Mouse (Mus musculus) right cerebral cortex, postnatal 4 days (tissue): ENCODE measurements around the gene Akip1.

Experiments used
- DNase-seq: peaks from one replicate; pipeline ENCODE4 v3.0.0-alpha.2; 2022

Gene Akip1

GRCm38 (mm10) chr7:109703190-109704015 is at the start of gene Akip1, which contains the start of gene St5:
Gene Akip1 (plus strand): TSS chr7:109703690.
Gene St5 (minus strand): TSS chr7:109703605.
- DNase-seq: peak; percentile 93

DNA sequence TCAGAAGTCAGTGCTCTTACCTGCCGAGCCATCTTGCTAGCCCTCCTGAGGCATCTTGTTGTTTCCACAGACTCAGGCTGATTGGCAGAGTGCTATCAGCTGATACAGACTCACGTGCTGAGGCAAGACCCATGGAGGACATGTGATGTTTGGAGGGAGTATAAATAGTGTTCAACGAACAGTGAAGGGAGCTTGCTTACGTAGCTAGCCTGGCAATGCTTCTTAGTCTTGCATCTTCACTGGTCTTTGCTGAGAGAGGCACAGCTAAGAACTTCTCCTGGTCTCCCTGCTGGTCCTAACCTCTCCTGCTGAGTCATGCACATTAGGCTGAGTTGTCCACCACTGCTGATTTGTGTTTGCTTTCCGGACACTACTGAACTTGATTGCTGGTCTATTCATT is 48.6 kb upstream of the Akip1 start:
- DNase-seq: no peak

DNA sequence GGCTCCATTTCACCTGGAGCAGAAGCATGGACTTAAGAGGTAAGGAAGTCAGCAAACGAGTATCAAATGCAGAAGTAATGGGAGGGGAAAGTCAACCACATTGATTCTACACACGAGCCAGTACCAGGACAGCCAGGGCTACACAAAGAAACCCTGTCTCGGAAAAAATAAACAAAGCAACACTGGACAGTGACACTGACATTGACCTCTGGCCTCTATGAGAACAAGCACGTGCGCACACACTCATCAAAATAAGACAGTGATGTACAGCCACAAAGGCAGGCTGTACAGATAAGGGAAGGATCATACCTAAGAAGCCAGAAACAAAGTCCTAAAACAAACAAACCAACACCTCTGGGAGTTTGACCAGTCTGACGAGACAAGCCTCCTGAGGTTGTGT is 45.6 kb upstream of the Akip1 start:
- DNase-seq: no peak

DNA sequence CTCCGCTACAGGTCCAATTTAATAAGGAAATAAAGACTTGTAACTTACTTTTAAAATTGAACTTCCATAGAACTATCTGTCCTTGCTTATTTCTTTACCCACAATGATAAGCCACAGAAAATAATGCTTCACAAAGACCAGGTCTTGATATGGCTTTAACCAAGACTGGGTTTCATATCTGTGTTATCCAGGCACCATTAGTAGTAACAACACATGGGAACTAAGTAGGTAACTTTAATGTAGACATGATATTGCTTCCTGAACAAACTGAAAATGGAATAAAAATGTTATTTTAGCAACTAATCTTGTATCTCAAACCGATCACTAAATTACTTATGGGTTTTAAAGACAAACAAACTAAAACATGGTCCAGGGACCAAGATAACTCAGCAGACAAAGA is 44.2 kb upstream of the Akip1 start:
- DNase-seq: no peak

DNA sequence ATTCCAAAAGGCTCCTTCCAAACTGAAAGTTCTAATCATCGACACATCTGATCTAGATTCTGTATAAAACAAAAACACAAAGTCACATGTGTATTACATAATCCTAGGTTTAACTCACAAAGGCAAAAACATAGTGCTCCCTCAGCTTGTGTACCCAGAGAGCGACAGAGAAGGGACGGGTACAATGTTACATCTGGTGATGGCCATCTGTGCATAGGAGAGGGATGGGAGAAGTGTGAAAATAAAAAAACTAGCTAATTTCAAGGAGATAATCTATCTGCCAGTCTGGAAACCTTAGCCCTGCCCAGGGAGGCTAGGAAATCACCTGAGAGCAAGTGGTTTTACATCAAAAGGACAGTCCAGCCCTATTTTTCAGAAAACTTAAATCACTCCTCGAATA is 40.9 kb upstream of the Akip1 start:
- no peak for DNase-seq

- DNase-seq: no peak
Measured at GRCm38 (mm10) chr7:109666664-109667063, 36.8 kb upstream of the Akip1 start.

DNA sequence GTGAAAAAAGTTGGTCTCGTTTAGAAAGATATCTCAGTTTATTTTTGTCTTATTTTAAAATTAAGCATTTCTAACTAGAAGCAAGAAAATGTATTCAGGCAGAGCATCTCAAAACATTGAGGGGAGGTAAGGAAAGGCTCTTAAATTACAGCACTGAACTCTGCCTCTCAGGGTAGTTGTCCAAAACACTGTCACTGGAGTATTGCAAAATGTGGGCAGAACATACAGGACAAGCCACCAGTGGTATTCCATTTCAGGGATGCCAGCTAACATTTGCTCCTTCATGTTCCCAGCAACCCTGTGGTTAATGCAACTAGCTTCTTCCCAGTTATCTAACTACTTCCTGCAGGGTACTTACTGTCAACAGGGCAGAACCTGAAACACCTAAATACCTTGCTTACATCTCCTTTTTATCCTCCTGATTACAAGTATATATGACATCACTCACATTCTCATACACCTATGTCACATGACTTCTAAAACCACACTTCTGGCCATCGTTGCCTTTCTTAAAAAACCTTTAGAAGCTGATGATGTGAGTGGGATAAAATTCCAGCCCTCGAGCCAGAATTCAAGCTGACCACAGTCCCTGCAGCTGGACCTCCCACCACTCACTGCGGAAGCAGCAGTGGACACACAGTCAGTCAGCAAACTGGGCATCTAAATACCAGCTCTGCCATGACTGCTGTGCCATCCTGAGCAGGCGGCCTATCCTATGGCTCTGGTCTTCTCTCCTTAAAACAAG is 33.9 kb upstream of the Akip1 start:
- no peak for DNase-seq

DNA sequence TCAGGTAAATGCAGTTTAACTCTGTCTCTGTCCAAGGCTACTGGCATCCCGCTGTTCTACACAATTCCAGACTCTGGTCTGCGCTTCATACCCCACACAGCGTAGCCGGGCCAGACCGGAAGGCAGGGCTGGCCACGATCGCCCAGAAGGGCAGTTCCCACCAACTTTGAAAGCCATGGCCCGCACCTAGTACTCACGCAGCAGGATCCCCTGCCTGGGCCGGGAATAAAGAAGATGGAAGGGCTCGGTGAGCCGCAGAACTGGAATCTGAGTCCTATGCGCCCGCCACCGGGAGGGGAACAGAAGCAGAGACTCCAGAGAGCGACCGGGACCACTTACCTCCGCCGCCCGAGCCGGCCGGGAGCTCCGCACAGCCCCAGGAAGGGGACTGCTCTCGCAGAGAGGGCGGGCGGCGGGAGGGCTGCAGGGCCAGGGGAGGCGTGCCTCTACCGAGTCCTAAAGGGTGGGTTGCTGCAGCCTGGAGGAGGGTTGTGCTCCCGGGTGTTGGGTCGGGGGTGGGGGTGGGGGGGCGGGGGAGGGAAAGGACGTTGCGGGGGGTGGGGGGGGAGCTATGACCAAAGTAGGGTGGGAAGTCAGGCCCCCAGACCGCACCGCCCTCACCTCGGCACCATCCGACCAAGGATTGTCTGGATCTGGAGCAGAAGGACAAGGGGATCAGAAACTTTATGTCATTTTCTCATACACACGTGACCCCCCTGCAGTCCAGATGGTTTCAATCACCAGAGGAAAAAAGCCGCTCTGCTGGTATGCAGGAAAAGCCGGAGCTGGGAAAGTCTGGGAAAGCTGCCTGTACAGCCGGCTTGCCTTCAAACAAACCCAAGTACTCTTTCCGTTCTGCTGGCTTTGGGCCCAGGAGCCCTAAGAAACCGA is 31.7 kb upstream of the Akip1 start:
- peak; percentile 74 for DNase-seq

GRCm38 (mm10) chr7:109674944-109675628 is 28.4 kb upstream of the Akip1 start:
- DNase-seq: no peak

DNA sequence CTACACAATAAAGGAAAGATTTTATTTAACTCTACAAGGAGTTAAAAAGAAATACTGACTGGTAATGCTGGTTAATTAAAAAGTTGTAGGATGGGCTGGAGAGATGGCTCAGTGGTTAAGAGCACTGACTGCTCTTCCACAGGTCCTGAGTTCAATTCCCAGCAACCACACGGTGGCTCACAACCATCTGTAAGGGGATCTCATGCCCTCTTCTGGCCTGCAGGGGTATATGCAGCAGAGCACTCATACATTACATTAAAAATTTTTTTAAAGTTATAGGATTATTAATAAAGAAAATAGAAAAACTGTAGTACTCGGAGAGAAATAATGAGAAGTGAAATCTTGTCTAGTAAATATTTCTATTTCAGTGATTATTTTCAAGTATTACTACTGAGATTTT is 23.2 kb upstream of the Akip1 start:
- no peak for DNase-seq

- no peak for DNase-seq
Measured at GRCm38 (mm10) chr7:109680879-109681278, 22.6 kb upstream of the Akip1 start.

GRCm38 (mm10) chr7:109686585-109687128 is 16.8 kb upstream of the Akip1 start:
- DNase-seq: no peak

DNA sequence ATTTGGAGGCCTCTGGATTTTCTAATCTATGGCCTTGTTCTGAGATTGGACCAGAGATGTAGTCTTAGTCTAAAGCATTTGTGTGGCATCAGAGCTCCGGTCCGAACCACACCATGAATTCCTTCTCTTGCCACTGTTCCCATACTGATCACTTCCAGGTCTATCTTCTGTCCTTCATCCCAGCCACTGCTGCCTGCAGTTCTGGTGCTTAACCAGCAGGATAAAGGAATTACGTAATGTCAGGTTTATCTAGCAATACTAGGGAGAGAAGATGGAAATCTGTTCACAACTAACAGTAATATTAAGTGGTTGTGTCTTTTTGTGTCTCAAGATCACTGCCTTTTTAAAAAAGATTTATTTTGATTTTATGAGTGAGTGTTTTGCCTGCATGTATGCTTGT is 13.4 kb upstream of the Akip1 start:
- DNase-seq: no peak

DNA sequence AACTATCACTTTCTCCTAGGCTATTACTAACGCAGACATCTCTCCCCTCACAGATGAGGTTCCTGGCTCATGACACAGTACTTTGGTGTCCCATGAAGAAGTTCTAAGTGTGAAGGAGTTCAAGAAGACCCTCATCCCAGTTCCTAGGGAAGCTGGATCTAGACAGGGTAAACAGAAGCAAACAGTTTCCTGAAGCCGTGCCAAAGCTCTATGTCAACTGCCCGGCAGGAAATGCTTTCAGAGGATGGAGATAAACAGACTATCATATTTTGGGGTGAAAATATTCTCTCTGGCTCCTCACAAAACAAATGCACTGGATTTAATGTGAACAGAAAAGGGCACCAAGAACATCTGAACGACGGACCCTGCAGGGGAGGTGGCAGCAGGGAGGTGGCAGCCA is 12.5 kb upstream of the Akip1 start:
- no peak for DNase-seq

DNA sequence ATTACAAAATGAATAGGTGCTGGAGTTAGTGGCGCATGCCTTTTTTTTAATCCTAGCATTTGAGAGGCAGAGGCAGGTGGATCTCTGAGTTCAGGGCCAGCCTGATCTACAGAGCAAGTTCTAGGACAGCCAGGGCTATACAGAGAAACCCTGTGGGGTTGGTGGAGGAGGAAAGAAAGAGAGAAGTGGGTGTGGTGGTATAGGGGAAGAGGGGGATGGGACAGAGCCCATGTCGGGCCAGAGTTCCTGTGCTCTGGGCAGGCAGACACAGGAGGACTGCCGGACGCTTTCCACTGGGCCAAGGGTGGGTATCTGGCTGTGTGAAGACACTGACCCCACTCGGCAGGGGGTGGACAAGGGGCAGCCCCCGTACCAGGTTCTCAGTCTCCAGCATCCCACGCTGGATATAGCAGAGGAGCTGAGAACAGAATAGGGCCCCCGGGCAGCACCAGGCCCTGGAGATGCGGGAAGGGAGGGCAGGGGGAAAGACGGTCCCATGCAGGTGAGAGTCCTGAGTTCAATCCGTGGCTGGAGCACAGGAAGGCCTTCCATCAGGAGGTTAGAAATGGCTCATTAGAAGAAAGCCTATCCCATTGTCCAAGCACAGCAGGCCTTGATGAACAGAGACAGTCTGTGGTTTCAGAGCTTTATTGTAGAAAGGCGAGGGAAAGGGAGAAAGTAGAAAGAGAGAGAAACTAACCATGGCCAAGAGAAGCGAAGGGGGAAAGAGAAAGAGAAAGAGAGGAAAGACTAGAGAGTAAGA is 8.7 kb upstream of the Akip1 start:
- no peak for DNase-seq

- no peak for DNase-seq
Measured at GRCm38 (mm10) chr7:109695339-109695726, 8.2 kb upstream of the Akip1 start.

- no peak for DNase-seq
Measured at GRCm38 (mm10) chr7:109700213-109700612, 3.3 kb upstream of the Akip1 start.

- no peak for DNase-seq
Measured at GRCm38 (mm10) chr7:109702721-109703120, 769 bp upstream of the Akip1 start.

DNA sequence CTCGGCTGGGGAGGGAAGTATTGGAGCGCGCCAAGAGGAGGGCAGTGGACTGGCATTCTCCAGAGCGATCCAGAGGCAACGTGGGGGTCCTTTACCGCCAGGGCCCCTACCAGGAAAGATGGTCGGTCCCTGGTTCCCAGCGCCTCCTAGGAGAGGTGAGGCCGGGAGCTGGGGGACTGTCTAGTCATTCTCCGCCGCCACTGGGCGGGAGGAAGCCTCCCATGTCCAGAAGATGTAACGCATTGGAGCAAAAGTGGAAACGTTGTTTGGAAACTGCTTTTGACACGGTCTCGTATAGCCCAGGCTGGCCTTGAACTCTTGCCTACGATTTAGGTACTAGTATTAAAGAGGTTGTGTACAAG is 507 bp downstream of the Akip1 start:
- no peak for DNase-seq

DNA sequence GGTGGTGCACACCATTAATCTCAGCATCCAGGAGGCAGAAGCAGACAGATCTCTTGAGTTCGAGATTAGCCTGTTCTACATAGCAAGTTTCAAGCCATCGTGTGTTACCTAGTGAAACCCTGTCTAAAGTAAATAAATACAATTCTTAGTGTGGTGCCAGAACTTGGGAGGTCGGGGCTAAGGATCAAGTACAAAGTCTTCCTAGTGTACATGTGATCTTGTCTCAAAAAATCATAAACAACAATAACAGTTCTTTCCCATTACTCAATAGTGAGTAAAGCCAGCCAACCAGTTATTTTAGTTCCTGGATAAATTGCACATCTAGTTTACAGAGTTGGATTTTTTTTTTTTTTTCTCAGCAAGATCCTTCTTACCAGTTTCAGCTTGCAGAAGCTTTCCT is 971 bp downstream of the Akip1 start:
- no peak for DNase-seq

GRCm38 (mm10) chr7:109707023-109707785 is 3.7 kb downstream of the Akip1 start:
- no peak for DNase-seq
